Mouse (Mus musculus) hindbrain, embryonic 14.5 days (tissue): ENCODE results near the gene Smco3. TPM values are rescaled to one million over a fixed set of nuclear protein-coding genes. Genes with fewer than 3 reads are reported as not detected.

ENCODE experiments used
- ATAC-seq: fragments of 200-750 bp; cut with Nextera tagmentation; 2 replicates; pipeline ENCODE4 v1.8.0; 2017; ENCODE audit warnings: moderate number of reproducible peaks, mild to moderate bottlenecking, moderate TSS enrichment, moderate library complexity; ENCODE audit not compliant: low FRiP score
- DNase-seq: peaks from one replicate; pipeline ENCODE4 v3.0.0-alpha.2; 2015; ENCODE audit warnings: low spot score
- H3K27ac ChIP-seq: fragments of 300-500 bp; sonication (generic); 2 replicates; pipeline ENCODE4 v1.5.1; 2014; ENCODE audit warnings: mild to moderate bottlenecking, moderate library complexity
- H3K27me3 ChIP-seq: fragments of 300-500 bp; sonication (generic); 2 replicates; pipeline ENCODE4 v1.6.1; 2014; ENCODE audit warnings: mild to moderate bottlenecking, low read length, mixed read lengths; ENCODE audit not compliant: control insufficient read depth, insufficient read depth
- H3K36me3 ChIP-seq: fragments of 300-500 bp; sonication (generic); replicated peaks from 2 replicates; pipeline ENCODE4 v1.6.1; 2014; ENCODE audit not compliant: control insufficient read depth, insufficient read depth
- H3K4me1 ChIP-seq: fragments of 300-500 bp; sonication (generic); replicated peaks from 2 replicates; pipeline ENCODE4 v1.6.1; 2014; ENCODE audit warnings: antibody characterized with exemption, low read length, mixed read lengths; ENCODE audit not compliant: control insufficient read depth, insufficient read depth
- H3K4me2 ChIP-seq: fragments of 300-500 bp; sonication (generic); replicated peaks from 2 replicates; pipeline ENCODE4 v1.6.1; 2014; ENCODE audit warnings: mild to moderate bottlenecking, moderate library complexity
- H3K4me3 ChIP-seq: fragments of 300-500 bp; sonication (generic); replicated peaks from 2 replicates; pipeline ENCODE4 v1.5.1; 2014; ENCODE audit warnings: mild to moderate bottlenecking, low read length
- H3K9ac ChIP-seq: fragments of 300-500 bp; sonication (generic); 2 replicates; pipeline ENCODE4 v1.6.1; 2014
- H3K9me3 ChIP-seq: fragments of 300-500 bp; sonication (generic); 2 replicates; pipeline ENCODE4 v1.6.1; 2016; ENCODE audit warnings: low read length; ENCODE audit not compliant: control insufficient read depth
- WGBS: fragments of 180-500 bp; shearing (Covaris S2); extraction: QIAGEN DNeasy Blood & Tissue Kit; methylation state at CpG from one replicate; pipeline ENCODE4 v1.1.7; 2014; 5-methylcytosine and 5-hydroxymethylcytosine counted together
- polyA plus RNA-seq: library from polyadenylated mRNA; unstranded; fragments of >200 nt; fragmentation: Nextera tagmentation; extraction: Ambion mirVana; gene quantifications from 2 replicates; pipeline ENCODE4 v1.2.1, GENCODE M21; 2014

The Smco3 gene
- polyA plus RNA-seq, 1 experiment from 2014 or later = 1.9 TPM

DNA sequence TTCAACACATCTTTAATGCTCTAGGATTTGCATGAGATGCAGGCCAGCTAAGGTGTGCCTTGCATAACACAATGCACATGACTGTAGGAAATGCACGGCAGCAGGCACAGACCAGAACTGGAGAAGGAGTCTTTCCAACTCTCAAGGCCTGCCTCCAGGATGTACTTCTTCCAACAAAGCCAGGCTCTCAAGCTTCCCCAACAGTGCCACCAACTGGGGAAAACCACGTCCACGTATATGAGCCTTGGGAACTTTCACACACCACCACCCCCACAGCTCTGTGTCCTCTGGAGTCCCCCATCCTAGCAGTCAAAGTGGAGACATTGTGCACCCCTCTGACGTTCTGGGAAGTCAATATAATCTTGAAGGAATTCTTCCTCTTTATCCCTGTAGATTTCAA, 22.1 kb downstream of the Smco3 start:
- no peaks in the 10 kb centered on the region for H3K9me3 ChIP-seq
- H3K4me1 ChIP-seq = peaks cover 16% of the 10 kb centered on the region
- WGBS = 43% methylated on average over 4 of the region's 4 CpGs
- peaks cover 62% of the 10 kb centered on the region for H3K36me3 ChIP-seq
- H3K9ac ChIP-seq = no peak overlapping the region
- DNase-seq (no peak), ATAC-seq (no peak)
- H3K27me3 ChIP-seq = no peaks in the 10 kb centered on the region
- H3K4me3 ChIP-seq = no peak overlapping the region
- H3K27ac ChIP-seq = no peak overlapping the region
- no peak overlapping the region for H3K4me2 ChIP-seq

DNA sequence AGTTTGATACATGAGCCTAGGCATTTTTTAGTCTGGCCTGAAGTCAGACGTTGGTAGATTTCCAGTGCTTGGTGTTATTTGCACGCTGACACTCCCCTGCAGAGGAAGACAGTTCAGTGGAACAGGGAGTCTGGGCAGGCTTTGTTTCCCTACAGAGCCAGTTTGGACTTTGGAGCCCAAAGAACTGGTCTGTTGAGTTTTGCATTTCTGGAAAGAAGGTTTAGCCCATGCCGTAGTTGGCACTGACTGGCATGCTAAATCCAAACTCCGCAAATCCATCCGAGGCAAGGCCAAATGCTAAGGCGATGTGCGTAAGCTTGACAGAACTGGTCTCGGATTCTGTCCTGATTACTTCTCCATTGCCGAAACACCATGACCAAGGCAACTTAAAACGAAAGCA, 24.1 kb downstream of the Smco3 start:
- H3K36me3 ChIP-seq = peaks cover 43% of the 10 kb centered on the region
- H3K4me1 ChIP-seq = peaks cover 16% of the 10 kb centered on the region
- H3K4me3 ChIP-seq = no peak overlapping the region
- ATAC-seq (no peak), DNase-seq (no peak)
- H3K27ac ChIP-seq = no peak overlapping the region
- no peaks in the 10 kb centered on the region for H3K9me3 ChIP-seq
- no peak overlapping the region for H3K9ac ChIP-seq
- H3K27me3 ChIP-seq = no peaks in the 10 kb centered on the region
- H3K4me2 ChIP-seq = no peak overlapping the region
- WGBS = 90% methylated on average over 10 of the region's 10 CpGs

DNA sequence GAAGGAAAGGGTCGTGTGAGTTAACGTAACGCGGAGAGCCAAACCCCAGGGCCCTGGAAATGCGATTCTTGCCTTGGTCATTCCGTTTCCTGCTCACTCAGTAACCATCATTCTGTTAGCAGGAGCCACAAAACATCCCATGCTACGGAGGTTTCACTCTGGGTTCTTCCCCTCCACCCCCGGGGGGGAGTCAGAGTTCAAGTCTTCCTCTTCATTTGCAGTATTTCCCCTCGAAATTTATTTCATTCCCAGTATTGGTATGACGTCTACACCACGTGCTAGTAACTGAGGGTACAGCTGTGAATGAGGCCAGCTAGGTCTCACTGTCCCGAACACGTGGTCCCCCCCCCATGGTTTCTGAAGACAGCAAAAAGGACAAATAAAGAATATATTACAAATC, 25.6 kb downstream of the Smco3 start:
- peaks cover 19% of the 10 kb centered on the region for H3K4me1 ChIP-seq
- WGBS = 82% methylated on average over 13 of the region's 13 CpGs
- ATAC-seq (no peak), DNase-seq (no peak)
- peak overlapping the region; percentile 79; the same call in 1 of the 2 replicates for H3K4me3 ChIP-seq
- peak overlapping the region; percentile 95 for H3K4me2 ChIP-seq
- H3K27me3 ChIP-seq = no peaks in the 10 kb centered on the region
- peaks cover 29% of the 10 kb centered on the region for H3K36me3 ChIP-seq
- no peaks in the 10 kb centered on the region for H3K9me3 ChIP-seq
- no peak overlapping the region for H3K27ac ChIP-seq
- H3K9ac ChIP-seq = 0 out of 2 replicates have a peak overlapping the region, but pooled peaks have one; percentile 66

DNA sequence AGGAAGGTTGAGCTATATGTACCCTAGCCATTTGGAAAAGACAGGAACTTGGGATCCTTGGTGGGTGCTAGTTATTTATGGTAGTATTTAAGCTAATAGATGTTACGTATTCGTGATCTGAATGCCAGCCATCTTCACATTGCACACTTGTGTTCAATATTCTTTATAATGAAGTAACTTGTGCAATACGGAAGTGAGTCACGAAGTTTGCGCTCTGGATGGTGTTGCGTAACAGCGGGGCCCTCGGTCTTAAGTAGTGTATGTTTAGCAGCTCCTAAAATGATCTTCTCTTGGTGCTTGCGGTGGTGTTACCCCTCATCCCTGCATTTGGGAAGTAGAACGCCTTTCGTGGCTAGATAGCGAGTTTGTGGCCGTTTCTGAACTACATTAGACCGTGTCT, 26.2 kb downstream of the Smco3 start:
- no peak overlapping the region for H3K27ac ChIP-seq
- 38% methylated on average over 14 of the region's 14 CpGs for WGBS
- no peaks in the 10 kb centered on the region for H3K27me3 ChIP-seq
- H3K4me3 ChIP-seq = peak overlapping the region; percentile 79
- ATAC-seq (no peak), DNase-seq (no peak)
- peak overlapping the region; percentile 66 for H3K9ac ChIP-seq
- H3K9me3 ChIP-seq = no peaks in the 10 kb centered on the region
- H3K4me2 ChIP-seq = peak overlapping the region; percentile 95
- H3K36me3 ChIP-seq = peaks cover 23% of the 10 kb centered on the region
- H3K4me1 ChIP-seq = peaks cover 19% of the 10 kb centered on the region

DNA sequence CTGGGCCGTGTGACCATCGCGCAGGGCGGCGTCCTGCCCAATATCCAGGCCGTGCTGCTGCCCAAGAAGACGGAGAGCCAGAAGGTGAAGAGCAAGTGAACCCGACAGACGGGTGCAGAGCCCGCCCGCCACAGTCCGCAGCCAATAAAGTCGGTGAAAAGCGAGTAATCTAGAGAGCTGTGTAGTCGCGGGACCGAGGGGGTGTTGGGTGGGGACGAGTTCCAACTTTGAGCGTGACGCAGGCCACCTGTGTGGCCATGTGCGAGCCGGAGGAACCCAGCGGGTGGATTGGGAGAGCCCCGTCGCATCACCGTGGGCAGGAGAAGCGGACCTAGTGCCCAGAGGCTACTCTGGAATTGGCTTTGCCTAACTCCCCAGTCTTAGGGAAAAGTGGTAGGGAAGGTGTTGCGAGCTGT, 26.6 kb downstream of the Smco3 start:
- DNase-seq (no peak), ATAC-seq (peak; percentile 5; the same call in 1 of the 2 replicates)
- Histone ChIP-seq H3K9me3 (no peaks in the 10 kb centered on the region), H3K4me3 (peak overlapping the region; percentile 79), H3K9ac (peak overlapping the region; percentile 66), H3K36me3 (peaks cover 18% of the 10 kb centered on the region), H3K4me1 (peaks cover 19% of the 10 kb centered on the region), H3K27ac (0 out of 2 replicates have a peak overlapping the region, but pooled peaks have one; percentile 45), H3K4me2 (peak overlapping the region; percentile 95), H3K27me3 (no peaks in the 10 kb centered on the region)
- 3% methylated on average over 28 of the region's 28 CpGs for WGBS

DNA sequence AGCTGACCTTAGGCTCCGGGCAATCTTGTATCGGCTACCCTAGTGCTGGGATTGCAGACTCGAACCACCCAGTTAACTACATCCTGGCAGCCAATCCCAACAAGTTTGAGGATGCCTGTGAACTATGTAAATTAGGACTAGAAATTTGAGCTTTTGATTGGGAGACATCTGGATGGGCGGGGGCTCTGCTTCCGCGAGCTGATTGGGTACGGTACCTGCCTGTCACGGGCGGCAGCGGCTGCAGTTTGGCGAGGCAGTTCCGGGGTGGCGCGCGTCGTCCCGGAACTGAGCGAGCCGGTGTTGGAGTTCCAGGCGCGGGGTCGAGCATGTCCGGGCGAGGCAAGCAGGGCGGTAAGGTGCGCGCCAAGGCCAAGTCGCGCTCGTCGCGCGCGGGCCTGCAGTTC, 27.2 kb downstream of the Smco3 start, which contains the start of gene H2afj:
TSS of gene H2afj (plus strand) at position 231 of the 404 bp plus-strand sequence.
- under 1% methylated on average over 34 of the region's 34 CpGs for WGBS
- no peaks in the 10 kb centered on the region for H3K9me3 ChIP-seq

DNA sequence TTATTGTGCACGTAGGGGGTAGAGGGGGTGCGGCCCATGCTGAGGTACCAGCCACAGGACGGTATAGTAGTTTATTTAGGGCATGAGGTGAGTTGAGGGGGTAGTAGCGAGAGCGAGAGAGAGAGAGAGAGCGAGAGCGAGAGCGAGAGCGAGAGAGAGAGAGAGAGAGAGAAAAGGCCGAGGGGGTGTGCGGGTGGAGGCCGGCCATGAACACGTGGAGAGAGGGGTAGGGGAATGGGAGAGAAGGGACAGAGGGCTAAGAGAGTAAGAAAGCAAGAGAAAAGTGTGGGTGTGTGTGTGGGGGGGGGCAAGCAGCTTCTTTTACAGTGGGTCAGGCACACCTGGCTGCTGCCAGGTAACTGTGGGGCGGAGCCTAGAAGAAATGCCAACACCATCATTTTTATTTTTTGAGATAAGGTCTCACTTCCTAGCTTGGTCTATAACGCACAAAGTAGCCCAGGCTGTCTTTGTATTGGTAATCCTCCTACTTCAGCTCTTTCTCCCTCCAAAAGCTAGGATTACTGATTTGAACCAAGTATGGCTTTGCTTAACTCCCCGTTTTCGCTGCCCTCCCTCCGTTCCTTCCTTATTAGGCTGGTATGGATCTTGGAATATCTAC, 27.7 kb downstream of the Smco3 start:
- ATAC-seq = no peak
- H3K36me3 ChIP-seq = peaks cover 7% of the 10 kb centered on the region
- WGBS = 25% methylated on average over 18 of the region's 18 CpGs
- H3K27ac ChIP-seq = peak overlapping the region; percentile 44
- H3K9me3 ChIP-seq = no peaks in the 10 kb centered on the region
- H3K27me3 ChIP-seq = no peaks in the 10 kb centered on the region
- H3K4me3 ChIP-seq = peak overlapping the region; percentile 79
- H3K9ac ChIP-seq = peak overlapping the region; percentile 52; the same call in 1 of the 2 replicates
- no peak for DNase-seq
- peaks cover 28% of the 10 kb centered on the region for H3K4me1 ChIP-seq
- H3K4me2 ChIP-seq = peak overlapping the region; percentile 95

More for the DNA sequence above, 27.2 kb downstream of the Smco3 start, which contains the start of gene H2afj:
- peaks cover 12% of the 10 kb centered on the region for H3K36me3 ChIP-seq
- H3K4me3 ChIP-seq = peak within 1 kb of the TSS; percentile 79
- H3K27me3 ChIP-seq = no peaks in the 10 kb centered on the region
- peak within 1 kb of the TSS; percentile 95 for H3K4me2 ChIP-seq
- DNase-seq (peak; percentile 98), ATAC-seq (peak; percentile 86)
- H3K27ac ChIP-seq = peak within 1 kb of the TSS; percentile 45
- H3K4me1 ChIP-seq = peaks cover 25% of the 10 kb centered on the region
- peak within 1 kb of the TSS; percentile 66 for H3K9ac ChIP-seq

DNA sequence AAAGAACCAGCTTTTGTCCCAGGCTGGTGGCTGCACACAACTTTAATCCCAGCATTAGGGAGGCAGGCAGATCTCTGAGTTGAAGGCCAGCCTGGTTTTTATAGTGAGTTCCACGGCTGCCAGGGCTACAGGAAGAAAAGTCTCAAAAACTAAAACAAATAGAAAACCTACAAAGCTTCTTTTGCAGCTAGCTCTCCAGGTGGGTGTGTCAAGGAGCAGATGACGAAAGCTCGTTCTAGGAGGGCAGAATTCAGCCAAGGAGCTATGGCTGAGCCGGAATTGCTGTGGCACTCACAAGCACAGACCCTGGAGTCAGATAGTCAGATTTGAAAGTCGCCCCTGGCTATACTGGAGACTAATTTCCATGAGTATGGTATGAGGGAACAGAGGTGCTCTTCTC, 28.4 kb downstream of the Smco3 start:
- peaks cover 28% of the 10 kb centered on the region for H3K4me1 ChIP-seq
- WGBS = 76% methylated on average over 5 of the region's 5 CpGs
- H3K36me3 ChIP-seq = 0 out of 2 replicates have a peak, but pooled peaks cover under 1% of the 10 kb centered on the region
- H3K9ac ChIP-seq = no peak overlapping the region
- H3K27me3 ChIP-seq = no peaks in the 10 kb centered on the region
- DNase-seq (no peak), ATAC-seq (no peak)
- H3K4me3 ChIP-seq = no peak overlapping the region
- H3K9me3 ChIP-seq = no peaks in the 10 kb centered on the region
- H3K27ac ChIP-seq = no peak overlapping the region
- no peak overlapping the region for H3K4me2 ChIP-seq

DNA sequence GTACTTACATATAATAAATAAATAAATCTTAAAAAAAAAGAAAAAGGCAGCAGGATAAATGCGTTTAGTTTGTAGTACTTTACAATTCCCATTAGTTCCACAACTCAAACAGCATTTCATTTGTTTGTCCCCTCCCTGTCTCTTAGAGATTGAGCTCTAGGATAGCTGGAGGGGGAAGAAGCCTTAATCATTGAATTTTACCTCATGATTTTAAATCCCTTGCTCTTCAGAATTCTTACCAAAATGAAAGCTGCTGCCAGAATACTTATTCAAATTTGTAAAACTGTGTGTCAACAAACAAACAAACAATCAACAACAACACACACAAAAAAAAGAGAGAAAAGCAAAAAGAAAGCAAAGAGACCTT, 29.9 kb downstream of the Smco3 start:
- DNase-seq = no peak
- H3K27ac ChIP-seq = no peak overlapping the region
- no peaks in the 10 kb centered on the region for H3K9me3 ChIP-seq
- no peak overlapping the region for H3K4me3 ChIP-seq
- 93% methylated on average over 1 of the region's 1 CpGs for WGBS
- no peaks in the 10 kb centered on the region for H3K27me3 ChIP-seq
- H3K4me2 ChIP-seq = 0 out of 2 replicates have a peak overlapping the region, but pooled peaks have one; percentile 72
- no peak overlapping the region for H3K9ac ChIP-seq
- no peaks in the 10 kb centered on the region for H3K36me3 ChIP-seq
- H3K4me1 ChIP-seq = peaks cover 28% of the 10 kb centered on the region
- ATAC-seq = no peak
